Mouse (Mus musculus): ENCODE results near the gene Mark3. TPM values are rescaled to one million over a fixed set of nuclear protein-coding genes. Genes with fewer than 3 reads are reported as not detected.

The Mark3 gene
- polyA plus RNA-seq, 1 experiment from 2014 or later = 49.4 TPM

- Histone ChIP-seq H3K27me3 (replicated peaks; ENCODE audit: control insufficient read depth, insufficient read depth, low read length) (peaks cover 7% of the 10 kb centered on the region), H3K27ac (ENCODE audit: low read depth) (no peak overlapping the region), H3K4me1 (replicated peaks; ENCODE audit: control insufficient read depth, insufficient read depth, low read length) (peaks cover 33% of the 10 kb centered on the region), H3K9ac (ENCODE audit: low read length) (peak overlapping the region; percentile 60), H3K4me2 (ENCODE audit: low read length) (peak overlapping the region; percentile 96), H3K9me3 (ENCODE audit: control insufficient read depth, low read length) (no peaks in the 10 kb centered on the region), H3K4me3 (ENCODE audit: low read depth, low read length) (peak overlapping the region; percentile 92), H3K36me3 (ENCODE audit: control insufficient read depth, insufficient read depth, low read length) (peaks cover 13% of the 10 kb centered on the region; the same call in 1 of the 2 replicates)
- WGBS = 5% methylated on average over 13 of the region's 13 CpGs
- ATAC-seq (replicated peaks; ENCODE audit: low FRiP score, low TSS enrichment, low read depth) (no peak), DNase-seq (ENCODE audit: low spot score) (no peak)
Observed at GRCm38 (mm10) chr12:111678670-111678933, 104.3 kb downstream of the Mark3 start.

- no peak for ATAC-seq (replicated peaks; ENCODE audit: low FRiP score, low TSS enrichment, low read depth)
- peaks cover 3% of the 10 kb centered on the region for H3K27me3 ChIP-seq (replicated peaks; ENCODE audit: control insufficient read depth, insufficient read depth, low read length)
- no peak overlapping the region for H3K27ac ChIP-seq (ENCODE audit: low read depth)
- peak overlapping the region; percentile 92 for H3K4me3 ChIP-seq (ENCODE audit: low read depth, low read length)
- WGBS = 58% methylated on average over 7 of the region's 7 CpGs
- H3K4me1 ChIP-seq (replicated peaks; ENCODE audit: control insufficient read depth, insufficient read depth, low read length) = peaks cover 33% of the 10 kb centered on the region
- no peaks in the 10 kb centered on the region for H3K9me3 ChIP-seq (ENCODE audit: control insufficient read depth, low read length)
- H3K36me3 ChIP-seq (ENCODE audit: control insufficient read depth, insufficient read depth, low read length) = peaks cover 14% of the 10 kb centered on the region; the same call in 1 of the 2 replicates
- DNase-seq (ENCODE audit: low spot score) = peak; percentile 51
- H3K4me2 ChIP-seq (ENCODE audit: low read length) = peak overlapping the region; percentile 96
- H3K9ac ChIP-seq (ENCODE audit: low read length) = peak overlapping the region; percentile 60
Observed at GRCm38 (mm10) chr12:111678997-111679396, 104.7 kb downstream of the Mark3 start.

GRCm38 (mm10) chr12:111680661-111681060, 106.3 kb downstream of the Mark3 start:
- Histone ChIP-seq H3K9me3 (ENCODE audit: control insufficient read depth, low read length) (no peaks in the 10 kb centered on the region), H3K4me1 (replicated peaks; ENCODE audit: control insufficient read depth, insufficient read depth, low read length) (peaks cover 33% of the 10 kb centered on the region), H3K4me2 (ENCODE audit: low read length) (no peak overlapping the region), H3K27ac (ENCODE audit: low read depth) (peak overlapping the region; percentile 71; the same call in 1 of the 2 replicates), H3K36me3 (ENCODE audit: control insufficient read depth, insufficient read depth, low read length) (peaks cover 18% of the 10 kb centered on the region; the same call in 1 of the 2 replicates), H3K9ac (ENCODE audit: low read length) (no peak overlapping the region), H3K4me3 (ENCODE audit: low read depth, low read length) (no peak overlapping the region), H3K27me3 (replicated peaks; ENCODE audit: control insufficient read depth, insufficient read depth, low read length) (no peaks in the 10 kb centered on the region)
- DNase-seq (ENCODE audit: low spot score) (no peak), ATAC-seq (replicated peaks; ENCODE audit: low FRiP score, low TSS enrichment, low read depth) (no peak)
- WGBS = 93% methylated on average over 13 of the region's 13 CpGs

- Histone ChIP-seq H3K27me3 (replicated peaks; ENCODE audit: control insufficient read depth, insufficient read depth, low read length) (no peaks in the 10 kb centered on the region), H3K9me3 (ENCODE audit: control insufficient read depth, low read length) (no peaks in the 10 kb centered on the region), H3K27ac (ENCODE audit: low read depth) (peak overlapping the region; percentile 91), H3K36me3 (ENCODE audit: control insufficient read depth, insufficient read depth, low read length) (peaks cover 18% of the 10 kb centered on the region; the same call in 1 of the 2 replicates), H3K4me1 (replicated peaks; ENCODE audit: control insufficient read depth, insufficient read depth, low read length) (peaks cover 33% of the 10 kb centered on the region), H3K4me2 (ENCODE audit: low read length) (peak overlapping the region; percentile 15; the same call in 1 of the 2 replicates), H3K9ac (ENCODE audit: low read length) (no peak overlapping the region), H3K4me3 (ENCODE audit: low read depth, low read length) (no peak overlapping the region)
- no peak for DNase-seq (ENCODE audit: low spot score)
- WGBS = 43% methylated on average over 8 of the region's 8 CpGs
- no peak for ATAC-seq (replicated peaks; ENCODE audit: low FRiP score, low TSS enrichment, low read depth)
Observed at GRCm38 (mm10) chr12:111681305-111681704, 107.0 kb downstream of the Mark3 start.

GRCm38 (mm10) chr12:111682003-111682402, 107.7 kb downstream of the Mark3 start:
- H3K27ac ChIP-seq (ENCODE audit: low read depth) = peak overlapping the region; percentile 91
- H3K9ac ChIP-seq (ENCODE audit: low read length) = no peak overlapping the region
- DNase-seq (ENCODE audit: low spot score) = no peak
- ATAC-seq (replicated peaks; ENCODE audit: low FRiP score, low TSS enrichment, low read depth) = no peak
- H3K27me3 ChIP-seq (replicated peaks; ENCODE audit: control insufficient read depth, insufficient read depth, low read length) = no peaks in the 10 kb centered on the region
- H3K4me2 ChIP-seq (ENCODE audit: low read length) = 0 out of 2 replicates have a peak overlapping the region, but pooled peaks have one; percentile 15
- H3K4me1 ChIP-seq (replicated peaks; ENCODE audit: control insufficient read depth, insufficient read depth, low read length) = peaks cover 29% of the 10 kb centered on the region
- 70% methylated on average over 5 of the region's 5 CpGs for WGBS
- no peak overlapping the region for H3K4me3 ChIP-seq (ENCODE audit: low read depth, low read length)
- H3K9me3 ChIP-seq (ENCODE audit: control insufficient read depth, low read length) = no peaks in the 10 kb centered on the region
- H3K36me3 ChIP-seq (ENCODE audit: control insufficient read depth, insufficient read depth, low read length) = peaks cover 18% of the 10 kb centered on the region; the same call in 1 of the 2 replicates

- H3K4me2 ChIP-seq (ENCODE audit: low read length) = peak overlapping the region; percentile 26; the same call in 1 of the 2 replicates
- H3K36me3 ChIP-seq (ENCODE audit: control insufficient read depth, insufficient read depth, low read length) = peaks cover 18% of the 10 kb centered on the region; the same call in 1 of the 2 replicates
- H3K27me3 ChIP-seq (replicated peaks; ENCODE audit: control insufficient read depth, insufficient read depth, low read length) = no peaks in the 10 kb centered on the region
- H3K4me1 ChIP-seq (replicated peaks; ENCODE audit: control insufficient read depth, insufficient read depth, low read length) = peaks cover 30% of the 10 kb centered on the region
- 0 out of 2 replicates have a peak overlapping the region, but pooled peaks have one; percentile 32 for H3K9ac ChIP-seq (ENCODE audit: low read length)
- peak overlapping the region; percentile 91 for H3K27ac ChIP-seq (ENCODE audit: low read depth)
- H3K4me3 ChIP-seq (ENCODE audit: low read depth, low read length) = no peak overlapping the region
- H3K9me3 ChIP-seq (ENCODE audit: control insufficient read depth, low read length) = no peaks in the 10 kb centered on the region
- WGBS = 34% methylated on average over 5 of the region's 5 CpGs
- DNase-seq (ENCODE audit: low spot score) = no peak
- peak; percentile 48; the same call in 1 of the 2 replicates for ATAC-seq (replicated peaks; ENCODE audit: low FRiP score, low TSS enrichment, low read depth)
Observed at GRCm38 (mm10) chr12:111682806-111683205, 108.5 kb downstream of the Mark3 start.

- no peak overlapping the region for H3K4me3 ChIP-seq (ENCODE audit: low read depth, low read length)
- no peak overlapping the region for H3K4me2 ChIP-seq (ENCODE audit: low read length)
- WGBS = 86% methylated on average over 4 of the region's 4 CpGs
- no peaks in the 10 kb centered on the region for H3K27me3 ChIP-seq (replicated peaks; ENCODE audit: control insufficient read depth, insufficient read depth, low read length)
- no peak for ATAC-seq (replicated peaks; ENCODE audit: low FRiP score, low TSS enrichment, low read depth)
- H3K4me1 ChIP-seq (replicated peaks; ENCODE audit: control insufficient read depth, insufficient read depth, low read length) = peaks cover 20% of the 10 kb centered on the region
- no peak for DNase-seq (ENCODE audit: low spot score)
- H3K9me3 ChIP-seq (ENCODE audit: control insufficient read depth, low read length) = no peaks in the 10 kb centered on the region
- no peak overlapping the region for H3K27ac ChIP-seq (ENCODE audit: low read depth)
- H3K36me3 ChIP-seq (ENCODE audit: control insufficient read depth, insufficient read depth, low read length) = 0 out of 2 replicates have a peak, but pooled peaks cover 9% of the 10 kb centered on the region
- no peak overlapping the region for H3K9ac ChIP-seq (ENCODE audit: low read length)
Observed at GRCm38 (mm10) chr12:111686390-111686789, 112.1 kb downstream of the Mark3 start.

- ATAC-seq (replicated peaks; ENCODE audit: low FRiP score, low TSS enrichment, low read depth) = no peak
- Histone ChIP-seq H3K27me3 (replicated peaks; ENCODE audit: control insufficient read depth, insufficient read depth, low read length) (no peaks in the 10 kb centered on the region), H3K4me1 (replicated peaks; ENCODE audit: control insufficient read depth, insufficient read depth, low read length) (peaks cover 20% of the 10 kb centered on the region), H3K27ac (ENCODE audit: low read depth) (peak overlapping the region; percentile 51), H3K4me2 (ENCODE audit: low read length) (no peak overlapping the region), H3K4me3 (ENCODE audit: low read depth, low read length) (no peak overlapping the region), H3K9me3 (ENCODE audit: control insufficient read depth, low read length) (no peaks in the 10 kb centered on the region), H3K9ac (ENCODE audit: low read length) (peak overlapping the region; percentile 17; the same call in 1 of the 2 replicates), H3K36me3 (ENCODE audit: control insufficient read depth, insufficient read depth, low read length) (0 out of 2 replicates have a peak, but pooled peaks cover 5% of the 10 kb centered on the region)
- 44% methylated on average over 14 of the region's 14 CpGs for WGBS
- no peak for DNase-seq (ENCODE audit: low spot score)
Observed at GRCm38 (mm10) chr12:111687350-111688068, 113.2 kb downstream of the Mark3 start.

Data from intestine, embryonic 14.5 days (tissue).